Mouse (Mus musculus) CH12.LX (cell line): ENCODE data around the gene Cend1. TPM values are rescaled to one million over a fixed set of nuclear protein-coding genes. Genes with fewer than 3 reads are reported as not detected.

Source experiments
- DNase-seq: peaks from one replicate; pipeline ENCODE4 v3.0.0-alpha.2; 2013; ENCODE audit errors: extremely low read depth
- H3K27ac ChIP-seq: 2 replicates; pipeline ENCODE4 v1.5.1; 2012; ENCODE audit warnings: low read depth, mild to moderate bottlenecking, control low read depth, moderate library complexity; ENCODE audit not compliant: insufficient read depth
- H3K27me3 ChIP-seq: replicated peaks from 2 replicates; pipeline ENCODE3; 2012; ENCODE audit warnings: inconsistent platforms
- H3K36me3 ChIP-seq, 2 experiments: replicated peaks in 1 of 2; 2 replicates each; pipeline versions ENCODE3 to v1.6.1; 2012; ENCODE audit warnings: inconsistent platforms in 1 of 2, low read length in 1 of 2, mild to moderate bottlenecking in 1 of 2, mixed read lengths in 1 of 2, moderate library complexity in 1 of 2; ENCODE audit not compliant: control insufficient read depth in 1 of 2, insufficient read depth in 1 of 2
- H3K4me1 ChIP-seq, 2 experiments: 2 replicates each; pipeline ENCODE4 v1.6.1; 2012; ENCODE audit warnings: inconsistent platforms in 1 of 2, moderate library complexity in 1 of 2; ENCODE audit not compliant: insufficient read depth in 2 of 2, control insufficient read depth in 1 of 2
- H3K4me2 ChIP-seq: 2 replicates; pipeline ENCODE4 v1.6.1; 2012; ENCODE audit warnings: low read depth, mild to moderate bottlenecking, control low read depth; ENCODE audit not compliant: poor library complexity, insufficient read depth, severe bottlenecking
- H3K4me3 ChIP-seq, 3 experiments: fragments of 150-350 bp in 1 of 3; sonication (generic) in 1 of 3; replicated peaks in 1 of 3; 2 replicates each; pipeline versions ENCODE3 to v1.5.1; 2011 to 2012; ENCODE audit warnings: low read depth in 2 of 3, low read length in 2 of 3, mild to moderate bottlenecking in 2 of 3, moderate library complexity in 2 of 3, control low read depth in 1 of 3, improper control_type of control experiment in 1 of 3, inconsistent platforms in 1 of 3, mixed read lengths in 1 of 3; ENCODE audit not compliant: poor library complexity in 1 of 3
- H3K79me2 ChIP-seq: replicated peaks from 2 replicates; pipeline ENCODE4 v1.6.1; 2012; ENCODE audit warnings: mild to moderate bottlenecking, moderate library complexity; ENCODE audit not compliant: control insufficient read depth, poor library complexity, insufficient read depth, severe bottlenecking; ENCODE audit errors: extremely low read depth
- H3K9ac ChIP-seq: 2 replicates; pipeline ENCODE4 v1.6.1; 2012; ENCODE audit warnings: low read depth, mild to moderate bottlenecking, control low read depth, moderate library complexity; ENCODE audit not compliant: insufficient read depth
- H3K9me3 ChIP-seq: replicated peaks from 2 replicates; pipeline ENCODE3; 2012; ENCODE audit warnings: low read length, inconsistent platforms, mixed read lengths
- BHLHE40 ChIP-seq: IDR thresholded peaks from 2 replicates; pipeline ENCODE4 v1.6.1; 2011; ENCODE audit warnings: mild to moderate bottlenecking, low read depth, low read length, improper control_type of control experiment
- CHD2 ChIP-seq: IDR thresholded peaks from 2 replicates; pipeline ENCODE4 v1.6.1; 2011; ENCODE audit warnings: low read length, improper control_type of control experiment
- CTCF ChIP-seq, 2 experiments: IDR thresholded peaks in 1 of 2; conservative IDR thresholded peaks in 1 of 2; 2 replicates each; pipeline ENCODE4 v1.5.1; 2011 to 2012; ENCODE audit warnings: low read depth in 2 of 2, low read length in 2 of 2, improper control_type of control experiment in 1 of 2, inconsistent platforms in 1 of 2, mild to moderate bottlenecking in 1 of 2, moderate library complexity in 1 of 2
- E2F4 ChIP-seq: IDR thresholded peaks from 2 replicates; pipeline ENCODE4 v1.6.1; 2011; ENCODE audit warnings: low read depth, low read length, improper control_type of control experiment; ENCODE audit not compliant: insufficient replicate concordance
- ELF1 ChIP-seq: IDR thresholded peaks from 2 replicates; pipeline ENCODE4 v1.6.1; 2014; ENCODE audit warnings: low read depth, mild to moderate bottlenecking, inconsistent platforms, low read length, improper control_type of control experiment
- EP300 ChIP-seq: IDR thresholded peaks from 2 replicates; pipeline ENCODE4 v1.6.1; 2011; ENCODE audit warnings: low read length, improper control_type of control experiment
- ETS1 ChIP-seq: conservative IDR thresholded peaks from 2 replicates; pipeline ENCODE4 v1.6.1; 2012; ENCODE audit warnings: low read depth, mild to moderate bottlenecking, inconsistent platforms, low read length, improper control_type of control experiment, moderate library complexity
- GABPA ChIP-seq: IDR thresholded peaks from 2 replicates; pipeline ENCODE4 v1.6.1; 2012; ENCODE audit warnings: low read depth, low read length, improper control_type of control experiment, inconsistent platforms; ENCODE audit not compliant: insufficient replicate concordance
- HCFC1 ChIP-seq: IDR thresholded peaks from 2 replicates; pipeline ENCODE4 v1.6.1; 2012; ENCODE audit warnings: low read depth, mild to moderate bottlenecking, inconsistent platforms, low read length, improper control_type of control experiment
- JUN ChIP-seq: IDR thresholded peaks from 2 replicates; pipeline ENCODE4 v1.6.1; 2011; ENCODE audit warnings: low read depth, mild to moderate bottlenecking, low read length, improper control_type of control experiment, moderate library complexity; ENCODE audit not compliant: insufficient read depth
- MEF2A ChIP-seq: IDR thresholded peaks from 2 replicates; pipeline ENCODE4 v1.6.1; 2014; ENCODE audit warnings: low read depth, mild to moderate bottlenecking, inconsistent platforms, low read length, improper control_type of control experiment, borderline replicate concordance
- MXI1 ChIP-seq: IDR thresholded peaks from 2 replicates; pipeline ENCODE4 v1.6.1; 2011; ENCODE audit warnings: mild to moderate bottlenecking, low read depth, low read length, improper control_type of control experiment
- NELFE ChIP-seq: IDR thresholded peaks from 2 replicates; pipeline ENCODE4 v1.6.1; 2011; ENCODE audit warnings: low read depth, low read length, improper control_type of control experiment
- NRF1 ChIP-seq: IDR thresholded peaks from 2 replicates; pipeline ENCODE4 v1.6.1; 2014; ENCODE audit warnings: low read depth, mild to moderate bottlenecking, inconsistent platforms, low read length, improper control_type of control experiment, moderate library complexity
- POLR2AphosphoS2 ChIP-seq: IDR thresholded peaks from 2 replicates; pipeline ENCODE4 v1.6.1; 2011; ENCODE audit warnings: low read depth, low read length, improper control_type of control experiment
- RCOR1 ChIP-seq: conservative IDR thresholded peaks from 2 replicates; pipeline ENCODE4 v1.6.1; 2012; ENCODE audit warnings: low read depth, mild to moderate bottlenecking, inconsistent platforms, low read length, improper control_type of control experiment
- ZC3H11A ChIP-seq: IDR thresholded peaks from 2 replicates; pipeline ENCODE4 v1.6.1; 2012; ENCODE audit warnings: low read depth, mild to moderate bottlenecking, inconsistent platforms, low read length, improper control_type of control experiment
- ZMIZ1 ChIP-seq: IDR thresholded peaks from 2 replicates; pipeline ENCODE4 v1.6.1; 2012; ENCODE audit warnings: low read depth, mild to moderate bottlenecking, inconsistent platforms, low read length, improper control_type of control experiment
- dilution Hi-C: fragments of 300-500 bp; cut with MboI; formaldehyde crosslinking; loops from 2 replicates; pipeline ENCODE4 v1.14.3; 2020; ENCODE audit warnings: low sequenced_read_pairs; ENCODE audit not compliant: extremely low pct_unique_long_range_greater_than_20kb, extremely low pct_ligation_motif_present
- in situ Hi-C: fragments of 300-500 bp; cut with MboI; formaldehyde crosslinking; loops from 3 replicates; pipeline ENCODE4 v1.14.3; 2019; ENCODE audit warnings: low sequenced_read_pairs, low pct_ligation_motif_present, low pct_unique_long_range_greater_than_20kb, mixed read lengths
- polyA plus RNA-seq: library from polyadenylated mRNA; unstranded; fragments of >175 nt; gene quantifications from 2 replicates; pipeline ENCODE4 v1.2.1, GENCODE M21; 2012; ENCODE audit warnings: low read depth; ENCODE audit not compliant: insufficient read length
- total RNA-seq, 2 experiments: library from RNA; depleted of rRNA; stranded (reverse); fragments of 300-350 nt in 1 of 2; fragments of >200 nt in 1 of 2; gene quantifications; 2 replicates each; pipeline ENCODE4 v1.2.3; 2012 to 2014

Gene Cend1
- total and polyA plus RNA-seq, 3 experiments = not detected

DNA sequence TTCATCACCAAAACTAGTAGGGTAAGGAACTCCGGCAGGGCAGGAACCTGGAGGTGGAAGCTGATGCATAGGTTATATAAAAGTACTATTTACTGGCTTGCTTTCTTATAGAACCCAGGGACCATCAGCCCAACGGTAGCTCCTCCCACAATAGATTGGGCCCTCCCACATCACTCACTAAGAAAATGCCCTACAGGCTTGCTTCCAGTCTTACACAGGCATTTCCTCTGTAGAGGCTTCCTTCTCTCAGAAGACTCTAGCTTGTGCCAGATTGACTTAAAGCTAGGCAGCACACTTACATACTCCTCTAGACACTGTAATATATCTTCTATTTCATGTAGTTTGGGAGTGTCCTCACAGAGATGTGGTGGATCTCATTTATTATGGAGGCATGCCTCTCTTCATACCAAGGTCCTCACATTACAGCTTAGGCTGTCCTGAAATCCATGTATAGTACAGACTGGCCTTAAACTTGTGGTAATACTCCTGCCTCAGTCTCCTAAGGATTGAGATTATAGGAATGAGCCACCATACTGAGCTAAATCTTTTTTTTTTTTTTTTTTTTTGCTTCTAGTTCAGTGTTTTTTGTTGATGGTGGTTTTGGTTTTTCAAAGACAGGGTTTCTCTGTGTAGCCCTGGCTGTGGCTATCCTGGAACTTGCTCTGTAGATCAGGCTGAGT is 41.3 kb downstream of the Cend1 start:
- TF ChIP-seq ETS1 (no peak), NELFE (no peak), POLR2AphosphoS2 (no peak), CTCF (conservative IDR thresholded peaks at IDR 0.05 in 1 of 2, IDR thresholded peaks at IDR 0.05 in 1 of 2; ENCODE audit: low read depth in 2 of 2, low read length in 2 of 2) (no peak), MEF2A (no peak), HCFC1 (no peak), ELF1 (no peak), E2F4 (no peak), EP300 (no peak), BHLHE40 (no peak), NRF1 (no peak), MXI1 (no peak)
- H3K4me3 ChIP-seq = no peak overlapping the region
- H3K9me3 ChIP-seq = no peaks in the 10 kb centered on the region
- H3K36me3 ChIP-seq = no peaks in the 10 kb centered on the region
- DNase-seq = no peak
- in situ Hi-C loops = no loop called here
- H3K9ac ChIP-seq = no peak overlapping the region
- dilution Hi-C loops = no loop called here
- H3K27me3 ChIP-seq = peaks cover 10% of the 10 kb centered on the region
- peaks cover 6% of the 10 kb centered on the region for H3K79me2 ChIP-seq
- H3K4me2 ChIP-seq = no peak overlapping the region
- H3K27ac ChIP-seq = no peak overlapping the region
- peaks cover 0 to 14% of the 10 kb centered on the region in 2 experiments; a peak in 2 of 4 replicates for H3K4me1 ChIP-seq

DNA sequence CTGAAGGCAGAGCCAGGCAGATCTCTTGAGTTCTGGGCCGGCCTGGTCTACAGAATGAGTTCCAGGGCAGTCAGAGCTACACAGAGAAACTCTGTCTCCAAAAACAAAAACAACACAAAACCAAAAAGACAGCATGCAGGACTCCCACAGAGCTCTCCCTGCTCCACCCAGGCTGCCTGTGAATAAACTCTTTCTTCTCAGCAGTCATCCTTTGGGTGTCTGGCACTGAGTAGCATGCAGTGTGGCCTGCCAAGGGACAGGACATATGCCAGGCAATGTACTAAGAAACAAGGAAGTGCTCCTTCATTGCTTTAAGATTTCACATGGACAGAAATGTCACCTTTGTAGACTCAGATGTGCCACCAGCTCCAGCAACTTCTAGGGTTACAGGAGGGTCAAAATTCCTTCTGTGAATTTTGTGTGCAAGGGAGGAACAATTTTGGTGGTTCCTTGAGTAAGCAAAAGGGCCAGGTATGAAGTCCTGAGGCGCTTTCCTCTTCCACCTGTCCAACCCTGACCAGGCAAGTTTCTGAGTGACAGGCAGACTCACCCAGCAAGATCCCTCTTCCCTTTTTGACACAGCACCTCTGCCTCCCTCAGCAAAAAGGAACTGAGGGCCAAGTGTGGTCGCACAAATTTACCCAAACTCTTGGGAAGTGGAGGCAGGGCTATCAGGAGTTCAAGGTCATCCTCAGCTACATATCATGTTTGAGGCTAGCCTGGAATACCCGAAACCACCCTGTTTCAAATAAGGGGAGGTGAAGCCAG is 48.0 kb downstream of the Cend1 start:
- Histone ChIP-seq H3K36me3 (no peaks in the 10 kb centered on the region), H3K4me3 (no peak overlapping the region), H3K9ac (no peak overlapping the region), H3K4me1 (peaks cover 0 to 28% of the 10 kb centered on the region in 2 experiments; a peak in 2 of 4 replicates), H3K79me2 (no peaks in the 10 kb centered on the region), H3K9me3 (no peaks in the 10 kb centered on the region), H3K4me2 (no peak overlapping the region), H3K27me3 (peaks cover 3% of the 10 kb centered on the region), H3K27ac (no peak overlapping the region)
- DNase-seq = no peak
- in situ Hi-C loops = no loop called here
- dilution Hi-C loops = no loop called here
- TF ChIP-seq ZC3H11A (no peak), ZMIZ1 (no peak), RCOR1 (no peak), JUN (no peak), GABPA (no peak), NRF1 (no peak), NELFE (no peak), CHD2 (no peak)
